Mouse (Mus musculus) heart, embryonic 12.5 days (tissue): ENCODE data around the gene Pxmp4. TPM values are rescaled to one million over a fixed set of nuclear protein-coding genes. Genes with fewer than 3 reads are reported as not detected.

Experiments
- ATAC-seq: fragments of 200-750 bp; cut with Nextera tagmentation; 2 replicates; pipeline ENCODE4 v1.8.0; 2017; ENCODE audit warnings: moderate TSS enrichment, moderate library complexity; ENCODE audit not compliant: insufficient number of reproducible peaks, low FRiP score
- H3K27ac ChIP-seq: fragments of 300-500 bp; sonication (generic); 2 replicates; pipeline ENCODE4 v1.5.1; 2016; ENCODE audit warnings: mild to moderate bottlenecking, moderate library complexity; ENCODE audit not compliant: poor library complexity, severe bottlenecking
- H3K27me3 ChIP-seq: fragments of 300-500 bp; sonication (generic); replicated peaks from 2 replicates; pipeline ENCODE4 v1.6.1; 2016; ENCODE audit warnings: mild to moderate bottlenecking, moderate library complexity
- H3K36me3 ChIP-seq: fragments of 300-500 bp; sonication (generic); 2 replicates; pipeline ENCODE4 v1.6.1; 2016; ENCODE audit warnings: mild to moderate bottlenecking, moderate library complexity
- H3K4me1 ChIP-seq: fragments of 300-500 bp; sonication (generic); replicated peaks from 2 replicates; pipeline ENCODE4 v1.6.1; 2016; ENCODE audit warnings: mild to moderate bottlenecking
- H3K4me2 ChIP-seq: fragments of 300-500 bp; sonication (generic); 2 replicates; pipeline ENCODE4 v1.6.1; 2016; ENCODE audit warnings: mild to moderate bottlenecking, moderate library complexity
- H3K4me3 ChIP-seq: fragments of 300-500 bp; sonication (generic); 2 replicates; pipeline ENCODE4 v1.5.1; 2016; ENCODE audit warnings: mild to moderate bottlenecking
- H3K9ac ChIP-seq: fragments of 300-500 bp; sonication (generic); 2 replicates; pipeline ENCODE4 v1.6.1; 2016; ENCODE audit warnings: mild to moderate bottlenecking, moderate library complexity
- H3K9me3 ChIP-seq: fragments of 300-500 bp; sonication (generic); replicated peaks from 2 replicates; pipeline ENCODE4 v1.6.1; 2016; ENCODE audit warnings: mild to moderate bottlenecking, moderate library complexity
- WGBS: fragments of 180-500 bp; shearing (Covaris S2); methylation state at CpG from one replicate; pipeline ENCODE4 v1.1.7; 2016; 5-methylcytosine and 5-hydroxymethylcytosine counted together
- polyA plus RNA-seq: library from polyadenylated mRNA; unstranded; fragments of >200 nt; fragmentation: Nextera tagmentation; extraction: Ambion mirVana; gene quantifications from 2 replicates; pipeline ENCODE4 v1.2.1, GENCODE M21; 2016

Pxmp4 gene
- polyA plus RNA-seq, 1 experiment from 2014 or later = 18.9 TPM

DNA sequence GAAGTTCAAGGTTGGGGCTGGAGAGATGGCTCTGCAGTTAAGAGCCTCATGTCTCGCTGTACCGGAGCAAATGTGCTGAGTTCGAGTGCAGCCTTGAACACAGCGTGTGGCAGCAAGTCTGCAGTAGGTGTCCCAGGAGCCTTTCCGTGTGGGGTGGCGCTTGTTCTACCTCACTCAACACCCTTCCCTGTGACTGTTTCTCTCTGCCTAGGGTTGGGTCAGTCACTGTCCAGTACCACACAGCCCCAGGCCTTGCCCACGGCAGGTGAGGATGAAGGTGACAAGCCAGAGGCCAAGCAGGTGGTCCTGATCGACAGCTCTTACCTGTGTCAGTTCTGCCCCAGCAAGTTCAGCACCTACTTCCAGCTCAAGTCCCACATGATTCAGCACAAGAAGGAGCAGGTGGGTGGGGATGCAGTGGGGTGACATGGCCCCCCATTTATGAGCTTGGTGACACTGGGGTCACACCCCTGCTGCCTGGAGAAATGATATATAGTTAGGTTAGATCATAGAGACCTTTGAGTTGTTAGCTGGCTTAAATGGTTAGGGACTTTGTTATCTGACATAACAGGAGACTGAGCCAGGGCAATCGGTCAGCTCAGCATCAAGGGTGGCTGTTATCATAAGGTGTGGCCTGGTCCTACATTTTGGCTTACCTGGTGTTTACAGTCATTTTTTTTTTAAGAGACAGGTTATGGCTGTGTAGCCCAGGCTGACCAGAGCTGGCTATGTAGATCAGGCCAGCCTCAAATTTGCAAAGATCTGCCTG is 30.6 kb upstream of the Pxmp4 start:
- peaks cover 57% of the 10 kb centered on the region for H3K36me3 ChIP-seq
- H3K9ac ChIP-seq = no peak overlapping the region
- no peak for ATAC-seq
- H3K27me3 ChIP-seq = no peaks in the 10 kb centered on the region
- peaks cover 7% of the 10 kb centered on the region for H3K9me3 ChIP-seq
- H3K4me2 ChIP-seq = no peak overlapping the region
- no peak overlapping the region for H3K4me3 ChIP-seq
- WGBS = 88% methylated on average over 9 of the region's 9 CpGs
- no peak overlapping the region for H3K27ac ChIP-seq
- H3K4me1 ChIP-seq = no peaks in the 10 kb centered on the region

DNA sequence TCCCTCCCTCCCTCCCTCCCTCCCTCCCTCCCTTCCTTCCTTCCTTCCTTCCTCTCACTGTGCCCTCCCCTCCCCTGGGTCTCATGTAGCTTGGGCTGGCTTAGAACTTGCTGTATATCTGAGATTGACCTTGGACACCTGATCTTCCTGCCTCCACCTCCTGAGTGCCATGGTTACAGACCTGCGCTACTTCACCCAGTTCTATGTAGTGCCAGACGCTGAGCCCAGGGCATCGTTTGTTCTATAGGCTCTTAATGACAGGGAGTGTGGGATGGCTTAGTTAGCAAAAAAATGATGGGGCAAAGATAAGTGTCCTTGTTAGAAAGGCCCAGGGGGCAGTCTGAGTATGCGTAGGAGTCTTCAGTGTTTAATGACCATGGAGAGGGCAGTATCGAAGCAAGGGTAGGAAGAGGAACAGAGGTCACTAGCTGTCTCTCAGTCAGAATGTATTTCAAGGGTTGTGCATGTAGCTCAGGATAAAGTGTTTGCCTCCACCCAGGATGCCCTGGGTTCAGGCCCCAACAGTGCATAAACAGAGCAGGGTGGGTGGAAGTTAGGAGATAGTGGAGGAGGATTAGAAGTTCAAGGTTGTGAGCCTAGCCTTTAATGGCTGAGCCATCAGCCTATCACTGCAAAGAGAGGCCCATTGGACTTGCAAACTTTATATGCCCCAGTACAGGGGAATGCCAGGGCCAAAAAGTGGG is 29.7 kb upstream of the Pxmp4 start:
- Histone ChIP-seq H3K9ac (no peak overlapping the region), H3K27me3 (no peaks in the 10 kb centered on the region), H3K4me2 (no peak overlapping the region), H3K4me3 (no peak overlapping the region), H3K4me1 (no peaks in the 10 kb centered on the region), H3K36me3 (peaks cover 58% of the 10 kb centered on the region), H3K27ac (no peak overlapping the region), H3K9me3 (peaks cover 3% of the 10 kb centered on the region)
- ATAC-seq = no peak
- WGBS = 84% methylated on average over 5 of the region's 5 CpGs

DNA sequence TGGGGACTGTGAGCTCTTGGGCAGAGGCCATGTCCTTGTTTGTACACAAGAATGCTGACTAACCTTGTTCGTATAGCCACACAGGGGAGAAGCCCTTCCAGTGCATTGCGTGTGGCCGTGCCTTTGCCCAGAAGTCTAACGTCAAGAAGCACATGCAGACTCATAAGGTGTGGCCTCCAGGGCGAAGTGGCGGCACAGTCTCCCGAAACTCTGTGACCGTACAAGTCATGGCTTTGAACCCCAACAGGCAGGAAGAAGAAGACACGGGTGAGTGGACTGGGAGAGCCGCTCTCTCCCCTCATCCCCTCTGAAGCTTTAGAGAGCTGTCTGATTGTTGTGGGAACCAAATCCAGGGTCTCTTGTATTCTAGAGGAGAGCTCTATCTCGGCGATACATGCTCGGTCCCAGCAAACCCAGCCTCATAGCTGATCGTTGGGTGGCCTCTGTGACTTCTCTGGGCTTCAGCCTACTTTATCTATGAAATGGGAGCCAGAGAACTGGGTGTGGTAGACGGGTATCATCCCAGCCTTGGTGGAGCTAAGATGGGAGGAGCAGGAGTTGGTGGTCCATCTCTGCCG is 28.8 kb upstream of the Pxmp4 start:
- Histone ChIP-seq H3K27me3 (no peaks in the 10 kb centered on the region), H3K36me3 (peaks cover 51% of the 10 kb centered on the region), H3K27ac (peak overlapping the region; percentile 28; the same call in 1 of the 2 replicates), H3K4me1 (no peaks in the 10 kb centered on the region), H3K9ac (no peak overlapping the region), H3K4me3 (no peak overlapping the region), H3K9me3 (no peaks in the 10 kb centered on the region), H3K4me2 (no peak overlapping the region)
- WGBS = 76% methylated on average over 16 of the region's 16 CpGs
- ATAC-seq = peak; percentile 87

DNA sequence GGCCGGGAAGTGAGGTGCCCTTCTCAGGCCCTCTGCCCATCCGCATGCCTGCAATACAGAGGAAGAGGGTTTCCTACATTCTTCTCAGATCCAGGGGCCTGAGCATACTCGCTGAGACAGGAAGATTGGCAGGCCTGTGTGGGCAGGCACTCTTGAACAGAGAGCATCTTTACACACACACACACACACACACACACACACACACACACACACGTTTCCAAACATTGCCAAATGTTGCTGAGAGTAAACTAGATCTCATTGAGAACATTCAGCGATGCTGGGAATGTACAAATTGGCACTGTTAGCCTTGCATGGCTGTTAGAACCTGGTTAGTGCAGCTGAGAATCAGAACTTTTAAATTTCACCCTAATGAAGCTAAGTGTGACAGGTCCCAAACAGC is 27.0 kb upstream of the Pxmp4 start:
- Histone ChIP-seq H3K4me3 (no peak overlapping the region), H3K9ac (no peak overlapping the region), H3K4me2 (no peak overlapping the region), H3K36me3 (peaks cover 44% of the 10 kb centered on the region), H3K9me3 (no peaks in the 10 kb centered on the region), H3K27ac (no peak overlapping the region), H3K27me3 (no peaks in the 10 kb centered on the region), H3K4me1 (no peaks in the 10 kb centered on the region)
- WGBS = 75% methylated on average over 5 of the region's 5 CpGs
- ATAC-seq = no peak

DNA sequence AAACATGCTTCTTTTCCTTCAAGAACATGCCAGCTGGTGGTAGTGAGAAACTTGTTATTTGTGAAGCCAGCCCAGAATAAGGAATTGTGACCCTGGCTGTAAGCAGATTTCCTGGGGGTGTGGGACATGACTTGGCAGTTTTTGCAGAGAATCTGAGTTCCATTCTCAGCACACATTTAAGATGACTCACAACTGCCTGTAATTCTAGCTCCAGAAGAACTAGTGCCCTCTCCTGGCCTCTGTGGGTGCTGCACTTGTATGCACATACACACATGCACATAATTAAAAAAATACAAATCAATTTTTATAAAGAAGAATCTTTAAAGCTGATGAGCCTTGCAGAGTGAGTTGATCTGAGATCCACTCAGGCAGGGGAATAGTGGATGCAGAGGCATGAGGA is 20.6 kb upstream of the Pxmp4 start:
- Histone ChIP-seq H3K4me1 (0 out of 2 replicates have a peak, but pooled peaks cover 4% of the 10 kb centered on the region), H3K9ac (no peak overlapping the region), H3K36me3 (peaks cover 28% of the 10 kb centered on the region), H3K9me3 (peaks cover 5% of the 10 kb centered on the region; the same call in 1 of the 2 replicates), H3K27me3 (no peaks in the 10 kb centered on the region), H3K4me3 (no peak overlapping the region), H3K27ac (no peak overlapping the region), H3K4me2 (no peak overlapping the region)
- no peak for ATAC-seq

DNA sequence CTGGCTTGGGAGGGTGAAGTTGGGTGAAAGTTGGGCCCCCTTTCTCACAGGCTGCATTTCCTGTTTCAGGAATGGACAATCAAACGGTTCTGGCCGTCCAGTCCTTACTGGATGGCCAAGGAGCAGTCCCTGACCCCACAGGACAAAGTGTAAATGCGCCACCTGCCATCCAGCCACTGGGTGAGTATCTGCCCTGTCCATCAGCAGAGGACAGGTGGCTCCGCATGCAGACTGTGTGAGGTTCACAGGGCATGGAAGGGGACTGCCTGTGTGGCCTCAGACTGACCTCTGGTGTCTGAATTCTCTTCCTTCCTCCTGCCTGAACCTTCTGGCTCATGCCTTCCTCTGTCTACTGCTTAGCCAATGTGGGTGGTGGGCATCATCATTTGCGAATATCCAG is 18.2 kb upstream of the Pxmp4 start:
- Histone ChIP-seq H3K36me3 (peaks cover 22% of the 10 kb centered on the region), H3K27ac (no peak overlapping the region), H3K4me3 (no peak overlapping the region), H3K9me3 (peaks cover 5% of the 10 kb centered on the region; the same call in 1 of the 2 replicates), H3K27me3 (no peaks in the 10 kb centered on the region), H3K9ac (no peak overlapping the region), H3K4me1 (0 out of 2 replicates have a peak, but pooled peaks cover 4% of the 10 kb centered on the region), H3K4me2 (no peak overlapping the region)
- 0 out of 2 replicates have a peak, but pooled peaks have one; percentile 39 for ATAC-seq
- whole genome bisulfite sequencing = 67% methylated on average over 5 of the region's 5 CpGs

DNA sequence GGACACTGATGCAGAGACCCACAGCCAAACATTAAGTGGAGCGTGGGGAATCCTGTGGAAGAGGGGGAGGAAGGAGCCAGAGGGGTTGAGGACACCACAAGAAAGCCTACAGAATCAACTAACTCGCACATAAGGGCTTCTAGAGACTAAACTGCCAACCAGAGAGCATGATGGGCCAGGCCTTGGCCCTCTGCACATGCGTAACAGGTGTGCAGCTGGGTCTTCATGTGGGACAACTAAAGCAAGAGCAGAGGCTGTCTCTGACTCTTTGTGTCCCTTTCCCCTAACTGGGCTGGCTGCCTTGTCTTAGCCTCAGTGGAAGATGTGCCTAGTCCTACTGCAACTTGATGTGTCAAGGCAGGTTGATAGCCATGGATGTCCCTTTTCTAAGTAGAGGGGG is 13.6 kb upstream of the Pxmp4 start:
- Histone ChIP-seq H3K9me3 (no peaks in the 10 kb centered on the region), H3K36me3 (no peaks in the 10 kb centered on the region), H3K27me3 (no peaks in the 10 kb centered on the region), H3K4me2 (no peak overlapping the region), H3K4me1 (peaks cover 26% of the 10 kb centered on the region; the same call in 1 of the 2 replicates), H3K27ac (no peak overlapping the region), H3K4me3 (no peak overlapping the region), H3K9ac (no peak overlapping the region)
- 78% methylated on average over 3 of the region's 3 CpGs for WGBS
- ATAC-seq = no peak

DNA sequence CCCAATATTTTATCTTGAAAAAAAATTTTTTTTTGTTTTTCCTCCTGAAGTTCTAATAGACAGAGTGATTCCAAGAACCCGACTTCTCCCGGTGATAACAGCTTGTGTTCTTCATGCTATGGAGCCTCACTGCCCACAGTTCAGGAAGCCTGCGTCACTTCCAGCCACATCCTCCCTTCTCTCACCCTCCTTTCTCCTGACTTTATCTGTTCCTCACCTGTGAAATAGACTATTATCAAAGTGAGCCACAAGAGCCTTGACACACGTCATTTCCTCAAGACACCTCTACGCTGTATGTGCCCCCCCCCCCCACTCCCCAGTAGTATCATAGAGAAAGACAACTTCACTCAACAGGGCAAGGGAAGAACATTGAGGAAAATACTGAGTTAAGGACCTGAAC is 12.2 kb upstream of the Pxmp4 start:
- no peak overlapping the region for H3K4me3 ChIP-seq
- H3K4me1 ChIP-seq = peaks cover 22% of the 10 kb centered on the region; the same call in 1 of the 2 replicates
- H3K9me3 ChIP-seq = no peaks in the 10 kb centered on the region
- H3K27me3 ChIP-seq = no peaks in the 10 kb centered on the region
- WGBS = 68% methylated on average over 5 of the region's 5 CpGs
- H3K4me2 ChIP-seq = peak overlapping the region; percentile 43; the same call in 1 of the 2 replicates
- H3K9ac ChIP-seq = no peak overlapping the region
- no peak overlapping the region for H3K27ac ChIP-seq
- no peak for ATAC-seq
- H3K36me3 ChIP-seq = no peaks in the 10 kb centered on the region

DNA sequence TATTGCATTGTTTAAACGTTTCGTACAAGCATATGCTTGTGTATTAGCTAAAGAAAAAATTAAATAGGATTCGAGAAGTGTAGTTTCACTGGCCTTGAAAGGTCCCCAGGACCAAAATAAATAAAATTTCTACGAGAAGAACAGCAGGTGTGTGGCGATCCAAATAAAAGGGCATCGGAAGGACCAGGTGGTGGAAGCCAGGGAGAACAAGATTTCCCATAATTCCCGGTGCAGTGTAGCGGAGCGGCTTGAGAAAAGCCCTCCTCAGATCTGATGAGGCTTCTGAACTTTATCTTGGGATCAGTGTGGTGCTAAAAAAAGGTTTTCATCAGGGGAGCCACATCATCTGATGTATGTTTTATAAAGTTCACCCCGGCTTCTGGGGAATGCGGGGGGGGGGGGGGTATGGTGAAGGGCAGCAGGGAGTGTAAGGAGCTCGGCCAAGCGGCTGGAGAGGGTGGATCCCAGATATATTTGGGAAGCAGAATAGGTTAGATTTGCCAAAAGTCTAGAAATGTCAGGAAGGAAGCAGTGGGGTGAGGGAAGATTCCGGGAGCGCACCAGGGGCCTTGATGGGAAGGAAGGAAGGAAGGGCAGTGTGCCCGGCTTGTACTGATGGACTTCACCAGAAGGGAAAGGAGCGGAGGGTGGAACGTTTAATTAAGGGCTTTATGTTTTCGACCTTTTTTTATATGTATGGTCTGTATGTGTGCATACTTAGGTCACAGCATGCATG is 11.5 kb upstream of the Pxmp4 start:
- H3K36me3 ChIP-seq = no peaks in the 10 kb centered on the region
- H3K4me3 ChIP-seq = no peak overlapping the region; the same call in 1 of the 2 replicates
- H3K9ac ChIP-seq = no peak overlapping the region
- H3K4me2 ChIP-seq = peak overlapping the region; percentile 43
- H3K4me1 ChIP-seq = peaks cover 22% of the 10 kb centered on the region; the same call in 1 of the 2 replicates
- H3K27ac ChIP-seq = no peak overlapping the region
- ATAC-seq = no peak
- H3K27me3 ChIP-seq = no peaks in the 10 kb centered on the region
- no peaks in the 10 kb centered on the region for H3K9me3 ChIP-seq
- WGBS = 64% methylated on average over 19 of the region's 19 CpGs

DNA sequence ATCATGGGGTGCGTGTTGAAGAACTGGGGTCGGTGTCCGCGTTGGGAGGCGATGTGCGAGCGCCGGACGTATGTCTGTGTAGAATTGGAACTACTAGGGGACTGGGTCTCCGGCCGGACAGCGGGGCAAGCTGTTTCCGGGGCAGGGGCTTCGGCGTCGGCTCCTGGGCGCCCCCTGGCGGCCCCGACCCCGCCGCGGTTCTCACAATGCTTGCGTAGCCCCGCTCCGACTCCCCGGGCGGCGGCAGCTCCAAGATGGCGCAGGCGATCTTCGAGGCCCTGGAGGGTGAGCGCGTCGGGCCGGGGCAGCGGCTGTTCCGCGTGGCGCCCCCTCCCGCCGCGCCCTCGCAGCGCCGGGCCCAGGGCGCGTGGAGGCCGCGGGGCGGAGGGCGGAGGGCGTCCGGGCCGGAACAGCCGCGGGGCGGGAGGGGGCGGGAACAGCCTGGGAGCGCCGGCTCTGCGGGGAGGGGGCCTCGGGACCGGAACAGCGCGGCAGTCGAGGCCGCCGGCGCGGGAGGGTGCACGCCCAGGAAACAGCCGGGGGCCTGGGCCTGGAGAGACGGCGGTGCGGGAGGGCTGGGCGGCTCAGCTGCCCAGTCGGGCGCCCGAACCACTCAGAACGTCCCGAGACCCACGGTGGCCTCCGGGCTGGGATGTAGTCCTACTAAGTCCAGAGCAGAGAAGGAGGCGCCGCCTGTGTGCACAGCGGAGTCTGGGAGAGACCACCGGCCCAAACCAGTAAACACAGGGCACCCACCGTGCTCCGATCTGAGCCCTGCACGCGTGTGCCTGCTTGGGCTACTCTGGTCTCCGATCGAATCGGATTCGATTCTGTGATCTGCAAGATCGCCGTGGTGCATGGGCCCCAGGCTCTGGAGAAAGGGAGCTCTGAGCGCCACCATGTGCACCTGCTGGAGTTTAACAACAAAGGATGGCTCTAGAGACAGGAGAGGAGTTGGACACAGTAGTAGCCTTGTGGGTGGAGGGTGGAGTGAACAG is 9.9 kb upstream of the Pxmp4 start, which contains the start of the genes Zfp341 and 4930519P11Rik:
TSS of gene Zfp341 (plus strand) at position 180 of the 998 bp plus-strand sequence.
TSS of gene 4930519P11Rik (minus strand) at position 320 of the 998 bp plus-strand sequence.
- ATAC-seq = peak; percentile 93

More for the DNA sequence above, 9.9 kb upstream of the Pxmp4 start, which contains the start of the genes Zfp341 and 4930519P11Rik:
- Histone ChIP-seq H3K9me3 (no peaks in the 10 kb centered on the region), H3K27me3 (no peaks in the 10 kb centered on the region), H3K4me2 (peak within 1 kb of the TSS; percentile 85), H3K36me3 (no peaks in the 10 kb centered on the region), H3K4me3 (peak within 1 kb of the TSS; percentile 59), H3K4me1 (peaks cover 24% of the 10 kb centered on the region; the same call in 1 of the 2 replicates), H3K9ac (peak within 1 kb of the TSS; percentile 81), H3K27ac (peak within 1 kb of the TSS; percentile 95)
- under 1% methylated on average over 95 of the region's 98 CpGs for WGBS
